Mouse (Mus musculus): Measurements from ENCODE around the gene Clcf1.

GRCm38 (mm10) chr19:4172925-4173324 is 41.1 kb upstream of the Clcf1 start:
- no peak for TF ChIP-seq USF1 (IDR thresholded peaks at IDR 0.05; ENCODE audit: low read depth)
- no peak for TF ChIP-seq TCF3 (IDR thresholded peaks at IDR 0.05; ENCODE audit: insufficient read length, low read depth)

All from myocyte (in vitro differentiated cells).